Mouse (Mus musculus): ENCODE data around the gene Marc1.

Marc1 gene

DNA sequence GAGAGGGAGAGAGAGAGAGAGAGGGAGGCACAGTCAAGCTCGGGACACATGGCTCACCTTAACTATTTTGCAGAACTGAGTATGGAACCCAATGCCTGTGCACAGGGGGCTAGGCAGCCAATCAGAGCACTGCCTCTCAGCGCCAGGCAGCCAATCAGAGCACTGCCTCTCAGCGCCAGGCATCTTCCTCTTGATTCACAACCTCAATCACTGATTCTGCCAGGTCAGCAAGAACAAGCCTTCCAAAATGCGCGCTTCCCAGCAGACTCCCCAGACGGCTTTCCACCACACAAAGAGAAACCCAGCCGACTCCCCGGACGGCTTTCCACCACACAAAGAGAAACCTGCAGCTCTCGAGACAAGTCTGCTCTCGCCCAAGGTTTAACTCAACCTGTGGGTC, 11.6 kb upstream of the Marc1 start:
- DNase-seq (ENCODE audit: low read depth, low spot score): no peak

GRCm38 (mm10) chr1:184817768-184818167, 6.7 kb upstream of the Marc1 start:
- DNase-seq (ENCODE audit: low read depth, low spot score): no peak

DNA sequence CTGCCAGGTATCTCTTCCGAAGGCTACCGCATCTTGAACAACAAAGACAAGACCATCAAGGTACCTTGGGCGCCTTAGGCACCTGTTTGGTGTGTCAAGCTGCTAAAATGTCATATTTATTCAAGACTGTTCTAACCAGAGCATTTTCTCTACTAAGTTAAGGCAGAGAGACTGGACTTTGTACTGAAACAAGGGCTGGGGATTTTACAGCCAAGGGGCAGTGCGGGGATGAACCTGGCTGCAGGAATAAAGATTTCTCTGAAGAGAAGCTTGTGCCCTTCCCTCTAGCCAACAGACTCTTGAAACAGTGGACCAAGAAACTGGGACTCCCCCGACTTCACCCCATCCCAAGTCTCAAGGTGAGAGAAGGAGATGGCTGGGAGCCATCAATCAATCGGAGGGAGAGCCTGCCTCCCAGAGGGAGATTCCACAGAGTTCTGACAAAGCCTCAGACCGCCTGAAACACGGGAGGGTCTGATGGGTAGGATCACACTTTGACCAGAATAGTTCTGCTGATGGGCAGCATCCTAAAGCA, 670 bp upstream of the Marc1 start:
- DNase-seq (ENCODE audit: low read depth, low spot score): no peak

- DNase-seq (ENCODE audit: low read depth, low spot score): no peak
Observed at GRCm38 (mm10) chr1:184809578-184810001, 1.5 kb downstream of the Marc1 start.

GRCm38 (mm10) chr1:184808418-184809012, 2.6 kb downstream of the Marc1 start:
- DNase-seq (ENCODE audit: low read depth, low spot score): no peak

DNA sequence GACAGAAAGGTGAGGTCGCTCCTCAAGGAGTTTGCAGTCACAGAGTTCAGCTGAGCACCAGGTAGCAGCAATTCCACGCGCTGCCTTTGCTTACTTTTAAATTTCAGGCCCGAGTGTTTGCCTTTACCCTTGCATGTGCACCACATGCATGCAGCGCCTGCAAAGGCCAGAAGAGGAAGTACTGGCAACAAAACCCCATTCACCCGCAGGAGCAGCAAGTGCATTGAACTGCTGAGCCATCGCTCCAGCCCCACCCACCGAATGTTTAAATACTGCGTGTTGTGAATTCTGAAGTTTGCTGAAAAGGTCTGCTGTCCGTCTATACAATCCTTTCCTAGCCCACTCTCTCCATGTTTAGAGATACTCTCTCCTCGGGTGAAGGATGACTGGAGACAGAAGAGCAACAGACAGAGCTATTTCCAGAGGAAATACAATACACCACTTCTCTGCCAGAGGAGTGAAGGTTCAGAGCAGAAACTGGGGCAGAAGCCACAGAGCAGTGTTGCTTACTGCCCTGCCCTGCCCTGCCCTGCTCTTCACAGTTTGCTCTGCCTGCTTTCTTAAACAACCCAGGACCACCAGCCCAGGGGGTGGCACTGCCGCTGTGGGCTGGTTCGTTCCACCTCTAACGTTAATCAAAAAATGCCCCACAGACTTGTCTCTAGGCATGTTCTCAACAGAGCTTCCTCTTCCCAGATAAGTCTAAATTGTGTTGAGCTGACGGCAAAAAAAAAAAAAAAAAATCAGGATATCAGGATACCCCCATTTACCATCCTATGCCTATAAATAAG, 3.3 kb downstream of the Marc1 start:
- no peak for DNase-seq (ENCODE audit: low read depth, low spot score)

DNA sequence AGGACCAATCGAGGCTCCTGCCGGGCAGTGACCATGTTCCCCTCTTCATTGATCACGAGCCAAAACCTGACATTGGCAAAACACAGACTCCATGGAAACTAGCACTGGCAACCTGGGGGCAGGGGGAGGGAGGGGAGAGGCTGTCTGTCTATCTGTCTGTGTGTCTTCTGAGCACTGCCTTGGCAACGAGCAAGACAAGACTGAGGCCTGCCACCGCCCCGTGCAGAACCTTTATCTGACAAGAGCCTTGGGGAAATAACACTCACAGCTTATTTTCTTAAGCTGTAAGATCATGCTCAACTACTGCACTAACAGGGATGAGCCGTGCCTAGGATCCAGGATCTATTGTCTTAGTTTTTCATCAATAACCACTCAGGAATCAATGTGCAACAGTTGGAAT, 4.0 kb downstream of the Marc1 start:
- no peak for DNase-seq (ENCODE audit: low read depth, low spot score)

GRCm38 (mm10) chr1:184805749-184806148, 5.4 kb downstream of the Marc1 start:
- no peak for DNase-seq (ENCODE audit: low read depth, low spot score)

DNA sequence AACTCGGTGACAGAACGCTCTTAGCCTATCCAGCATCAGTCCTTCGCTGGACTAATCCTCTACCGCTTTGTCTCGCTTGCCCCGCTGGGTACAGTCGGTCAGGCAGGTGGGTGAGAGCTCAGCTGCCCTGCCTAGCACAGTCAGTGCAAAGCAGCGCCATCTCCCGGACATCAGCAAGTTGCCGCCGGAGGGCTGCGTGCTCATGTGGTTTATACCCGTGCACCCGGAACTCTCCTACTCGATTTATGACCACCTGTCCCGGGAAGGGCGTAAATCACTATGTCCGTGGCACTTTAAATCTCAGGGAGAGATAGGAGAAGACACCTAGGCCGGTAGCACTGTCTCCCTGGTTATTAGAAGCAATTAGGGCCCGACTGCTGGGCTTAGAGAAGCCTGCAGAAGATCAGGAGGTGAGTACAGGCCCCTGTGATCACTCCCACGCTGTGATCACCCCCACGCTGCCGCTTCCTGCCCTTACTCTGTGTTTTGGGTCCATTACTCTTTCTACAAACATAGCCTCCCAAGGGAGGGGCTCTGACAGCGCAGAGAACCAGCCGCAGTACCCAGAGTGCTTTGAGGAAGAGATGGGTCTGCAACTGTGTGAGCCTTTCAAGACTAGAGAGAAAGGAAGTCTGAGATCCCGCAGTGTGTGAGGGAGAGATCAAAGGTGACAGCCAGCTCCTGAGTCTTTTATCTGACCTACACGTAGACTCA, 17.8 kb downstream of the Marc1 start:
- DNase-seq (ENCODE audit: low read depth, low spot score): no peak

- no peak for DNase-seq (ENCODE audit: low read depth, low spot score)
Observed at GRCm38 (mm10) chr1:184791109-184791508, 20.0 kb downstream of the Marc1 start.

GRCm38 (mm10) chr1:184786376-184787151, 24.5 kb downstream of the Marc1 start:
- DNase-seq (ENCODE audit: low read depth, low spot score): no peak

DNA sequence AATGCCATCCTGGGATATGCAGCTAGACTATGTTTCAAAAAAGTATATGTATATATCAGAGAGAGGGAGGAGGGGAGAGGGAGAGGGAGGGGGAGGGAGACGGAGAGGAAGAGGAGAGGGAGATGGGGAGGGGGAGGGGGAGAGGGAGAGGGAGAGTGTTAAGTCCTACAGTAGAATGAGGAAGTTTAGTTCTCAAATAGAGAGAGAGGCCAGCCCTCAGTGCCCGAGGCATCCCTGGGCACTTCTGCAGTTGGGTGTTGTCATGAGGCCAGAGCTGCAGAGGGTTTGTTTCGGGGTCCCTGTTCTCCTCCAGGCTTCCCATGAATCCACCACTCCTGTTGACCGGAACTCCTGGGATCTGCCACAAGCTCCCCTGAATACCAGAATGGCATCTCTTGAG, 27.5 kb downstream of the Marc1 start:
- no peak for DNase-seq (ENCODE audit: low read depth, low spot score)

DNA sequence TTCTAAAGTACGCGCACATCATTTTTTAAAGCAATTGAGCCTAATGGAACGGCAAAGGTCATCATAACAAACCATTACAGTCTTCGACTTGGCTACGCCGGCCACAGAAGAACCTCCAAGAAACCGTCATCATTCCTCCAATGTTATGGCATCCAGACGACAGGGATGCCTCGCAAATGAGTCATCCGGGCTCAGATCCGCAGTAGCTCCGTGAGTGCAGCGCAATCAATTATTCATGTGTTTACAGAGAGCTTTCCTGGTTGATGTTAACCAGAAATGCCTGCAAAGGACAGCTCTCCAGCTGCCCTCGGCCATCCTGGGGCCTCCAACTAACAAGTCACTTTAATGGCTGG, 29.0 kb downstream of the Marc1 start:
- DNase-seq (ENCODE audit: low read depth, low spot score): no peak

GRCm38 (mm10) chr1:184781286-184782160, 29.6 kb downstream of the Marc1 start:
- DNase-seq (ENCODE audit: low read depth, low spot score): no peak

GRCm38 (mm10) chr1:184778157-184778556, 33.0 kb downstream of the Marc1 start:
- DNase-seq (ENCODE audit: low read depth, low spot score): no peak

- DNase-seq (ENCODE audit: low read depth, low spot score): no peak
Observed at GRCm38 (mm10) chr1:184777061-184777795, 33.9 kb downstream of the Marc1 start.

- DNase-seq (ENCODE audit: low read depth, low spot score): no peak
Observed at GRCm38 (mm10) chr1:184775289-184775688, 35.8 kb downstream of the Marc1 start.

DNA sequence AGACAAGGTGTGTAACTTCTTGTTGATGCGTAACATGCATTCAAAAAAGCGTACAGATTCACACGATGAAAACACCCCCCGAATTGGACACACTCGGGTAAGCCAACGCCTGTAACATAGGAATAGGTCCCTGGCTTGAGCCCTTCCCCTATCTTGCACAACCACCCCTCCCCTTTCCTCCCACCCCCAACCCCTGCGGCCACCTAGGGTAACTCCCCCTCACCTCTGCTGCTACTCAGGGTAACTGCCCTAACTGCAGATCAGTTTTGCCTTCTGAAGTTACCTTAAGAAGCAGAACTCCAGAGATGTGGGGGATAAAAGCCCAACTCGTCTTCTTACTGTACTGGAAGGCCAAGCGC, 39.2 kb downstream of the Marc1 start:
- no peak for DNase-seq (ENCODE audit: low read depth, low spot score)

DNA sequence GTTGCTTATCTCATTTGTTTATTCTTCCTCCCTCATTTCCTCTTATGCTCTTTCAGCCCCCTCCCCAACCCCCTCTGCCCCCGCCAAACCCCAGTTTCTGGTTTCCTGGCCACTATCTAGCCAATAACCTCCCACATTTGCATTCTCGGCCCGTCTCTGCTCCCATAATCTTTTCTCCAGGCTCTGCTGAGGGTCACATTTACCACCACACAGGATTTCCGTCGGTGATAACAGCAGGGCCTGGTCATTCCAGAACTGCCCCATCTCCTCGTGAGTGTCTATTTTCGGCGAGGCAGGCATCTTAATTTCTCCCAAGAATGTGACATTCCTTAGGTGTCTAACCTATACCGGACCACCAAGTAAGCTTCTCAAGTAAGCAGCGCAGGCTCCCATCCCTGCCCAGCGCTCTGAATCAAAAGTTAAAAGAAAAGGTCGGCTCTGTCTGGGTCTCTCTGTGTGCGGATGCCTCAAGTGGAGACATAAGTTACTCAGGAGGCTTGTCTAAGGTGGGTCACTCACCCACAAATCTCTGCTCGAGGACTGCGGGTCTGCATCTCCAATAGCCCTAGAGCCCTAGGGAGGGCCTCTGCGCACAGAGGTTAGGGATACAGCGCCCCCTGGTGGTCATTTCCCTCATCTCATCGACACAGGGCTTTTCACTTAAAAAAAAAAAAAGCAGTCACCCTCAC, 39.8 kb downstream of the Marc1 start:
- peak; percentile 8 for DNase-seq (ENCODE audit: low read depth, low spot score)

- DNase-seq (ENCODE audit: low read depth, low spot score): no peak
Observed at GRCm38 (mm10) chr1:184763866-184764265, 47.2 kb downstream of the Marc1 start.

Measured in telencephalon, adult 2 months (tissue).